Mouse (Mus musculus): ENCODE data around the gene Gm49320. TPM values are rescaled to one million over a fixed set of nuclear protein-coding genes. Genes with fewer than 3 reads are reported as not detected.
"Not testable (repeated sequence)": the region's sequence is repeated elsewhere in the genome, so short reads cannot be mapped to it uniquely, and the experiment has no call there.

The Gm49320 gene
- polyA plus RNA-seq, 1 experiment from 2014 or later = 0.73 TPM

DNA sequence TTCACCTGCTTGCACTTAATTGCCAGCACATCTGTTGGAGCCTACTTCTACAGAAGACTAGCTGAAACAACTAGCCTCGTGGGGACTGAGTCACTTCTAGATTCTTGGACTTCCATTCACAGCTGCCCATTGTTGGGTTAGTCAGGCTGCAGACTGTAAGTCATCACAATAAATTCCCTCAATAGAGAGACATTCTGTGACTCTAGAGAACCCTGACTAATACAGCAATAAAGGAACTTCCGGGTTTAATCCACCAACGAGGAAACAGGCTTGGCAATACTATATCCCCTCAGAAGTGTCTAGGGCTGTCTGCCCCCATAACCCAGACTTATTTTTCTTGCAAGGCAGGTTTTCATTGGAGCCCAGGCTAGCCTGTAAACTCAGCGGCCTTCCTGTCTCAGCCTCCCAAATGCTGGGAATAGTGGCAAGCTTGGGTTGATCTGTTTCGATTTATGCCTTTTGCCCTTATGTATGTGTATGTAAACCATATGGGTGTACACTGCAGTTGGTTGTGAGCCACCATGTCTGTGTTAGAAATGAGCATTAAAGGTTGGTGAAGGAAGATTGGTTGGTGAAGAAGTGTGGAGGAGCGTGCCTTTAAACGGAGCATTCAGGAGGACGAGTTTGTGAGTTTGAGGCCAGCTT, 13.6 kb downstream of the Gm49320 start:
- no peaks in the 10 kb centered on the region for H3K27me3 ChIP-seq (ENCODE audit: control insufficient read depth, insufficient read depth, low read depth, low read length)
- peak overlapping the region; percentile 84 for H3K4me3 ChIP-seq (ENCODE audit: low read depth, low read length)
- peak overlapping the region; percentile 75 for H3K4me2 ChIP-seq (ENCODE audit: low read length)
- peaks cover 12% of the 10 kb centered on the region for H3K36me3 ChIP-seq (ENCODE audit: control insufficient read depth, insufficient read depth, low read length)
- ATAC-seq = peak; percentile 0; the same call in 1 of the 2 replicates
- peak overlapping the region; percentile 88 for H3K27ac ChIP-seq (ENCODE audit: low read length)
- H3K4me1 ChIP-seq (ENCODE audit: control insufficient read depth, insufficient read depth, low read length) = peaks cover 25% of the 10 kb centered on the region
- WGBS = 43% methylated on average over 8 of the region's 8 CpGs
- H3K9ac ChIP-seq (ENCODE audit: low read depth, low read length) = peak overlapping the region; percentile 87
- H3K9me3 ChIP-seq (replicated peaks; ENCODE audit: control insufficient read depth, low read length, poor library complexity, severe bottlenecking) = no peaks in the 10 kb centered on the region

DNA sequence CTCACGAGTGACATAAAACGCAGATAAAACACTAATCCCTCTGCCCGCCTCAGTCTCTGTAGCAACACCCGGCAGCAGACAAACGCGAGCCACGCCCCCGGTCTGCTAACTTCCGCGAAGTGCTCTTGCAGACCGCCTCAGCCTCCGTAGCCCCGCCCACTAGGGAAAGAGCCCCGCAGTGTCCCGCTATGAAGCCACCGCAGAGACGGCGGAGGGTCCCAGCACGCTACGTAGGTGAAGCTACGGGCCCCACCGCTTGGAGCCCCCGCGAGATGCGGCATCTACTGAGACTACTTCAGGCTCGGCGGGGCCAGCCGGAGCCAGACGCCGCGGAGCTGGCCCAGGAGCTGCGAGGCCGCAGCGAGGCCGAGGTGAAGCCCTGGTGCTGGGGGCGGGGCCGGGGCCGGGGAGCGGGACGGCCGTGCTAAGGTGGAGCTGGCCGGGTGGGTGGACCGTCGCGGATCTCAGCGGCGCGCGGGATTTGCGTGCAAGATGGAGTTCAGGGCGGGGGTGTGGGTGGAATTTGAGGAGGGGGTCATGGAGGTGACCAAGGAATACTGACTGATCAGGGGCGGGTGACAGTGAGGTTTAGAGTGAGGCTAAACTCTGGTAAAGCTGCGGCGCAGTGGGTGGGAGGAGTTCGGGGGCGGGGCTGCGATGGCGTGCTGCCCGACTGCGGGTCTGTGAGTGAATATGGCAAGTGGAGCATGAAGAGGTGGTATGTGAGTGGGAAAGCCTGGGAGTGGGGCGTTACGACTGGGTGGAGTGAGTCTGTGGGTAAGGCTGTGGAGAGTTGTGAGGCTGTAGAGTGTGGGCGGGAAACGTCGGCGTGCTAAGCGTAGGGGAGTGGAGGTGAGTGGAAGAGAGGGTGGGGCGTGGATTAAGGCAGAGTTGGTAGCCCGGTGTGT, 14.5 kb downstream of the Gm49320 start, which contains the start of gene Snapc2:
Snapc2 (plus strand) TSS at position 147 of the 908 bp plus-strand sequence.
- peaks cover 11% of the 10 kb centered on the region for H3K36me3 ChIP-seq (ENCODE audit: control insufficient read depth, insufficient read depth, low read length)
- H3K9me3 ChIP-seq (replicated peaks; ENCODE audit: control insufficient read depth, low read length, poor library complexity, severe bottlenecking) = no peaks in the 10 kb centered on the region
- no peaks in the 10 kb centered on the region for H3K27me3 ChIP-seq (ENCODE audit: control insufficient read depth, insufficient read depth, low read depth, low read length)
- H3K27ac ChIP-seq (ENCODE audit: low read length) = peak within 1 kb of the TSS; percentile 88
- peak within 1 kb of the TSS; percentile 75 for H3K4me2 ChIP-seq (ENCODE audit: low read length)
- H3K4me3 ChIP-seq (ENCODE audit: low read depth, low read length) = peak within 1 kb of the TSS; percentile 84
- peak within 1 kb of the TSS; percentile 87 for H3K9ac ChIP-seq (ENCODE audit: low read depth, low read length)
- WGBS = under 1% methylated on average over 69 of the region's 69 CpGs
- peak; percentile 90 for ATAC-seq
- peaks cover 32% of the 10 kb centered on the region for H3K4me1 ChIP-seq (ENCODE audit: control insufficient read depth, insufficient read depth, low read length)

DNA sequence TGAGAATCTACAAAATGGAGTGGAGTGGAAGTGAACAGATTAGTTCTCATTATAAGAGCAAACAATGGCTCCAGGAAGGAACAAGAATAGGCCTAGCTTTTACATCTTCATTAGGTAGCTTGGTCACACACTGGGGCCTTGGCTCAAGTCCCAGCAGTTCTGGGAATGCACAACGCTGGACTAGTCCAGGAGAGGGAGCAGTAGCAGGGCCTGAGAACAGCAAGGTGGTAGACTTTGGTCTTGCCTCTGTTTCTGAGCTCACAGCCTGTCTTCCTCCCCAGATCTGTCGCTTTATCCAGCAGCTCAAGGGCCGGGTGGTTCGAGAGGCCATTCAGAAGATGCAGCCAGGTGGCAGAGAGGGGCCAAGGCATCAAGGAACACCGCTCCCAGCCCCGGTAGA, 15.3 kb downstream of the Gm49320 start:
- Histone ChIP-seq H3K36me3 (ENCODE audit: control insufficient read depth, insufficient read depth, low read length) (peaks cover 8% of the 10 kb centered on the region; the same call in 1 of the 2 replicates), H3K4me2 (ENCODE audit: low read length) (peak overlapping the region; percentile 75), H3K4me1 (ENCODE audit: control insufficient read depth, insufficient read depth, low read length) (peaks cover 32% of the 10 kb centered on the region), H3K9ac (ENCODE audit: low read depth, low read length) (peak overlapping the region; percentile 15; the same call in 1 of the 2 replicates), H3K27me3 (ENCODE audit: control insufficient read depth, insufficient read depth, low read depth, low read length) (no peaks in the 10 kb centered on the region), H3K27ac (ENCODE audit: low read length) (peak overlapping the region; percentile 88), H3K4me3 (ENCODE audit: low read depth, low read length) (peak overlapping the region; percentile 84), H3K9me3 (replicated peaks; ENCODE audit: control insufficient read depth, low read length, poor library complexity, severe bottlenecking) (no peaks in the 10 kb centered on the region)
- ATAC-seq = no peak
- 50% methylated on average over 6 of the region's 6 CpGs for WGBS

DNA sequence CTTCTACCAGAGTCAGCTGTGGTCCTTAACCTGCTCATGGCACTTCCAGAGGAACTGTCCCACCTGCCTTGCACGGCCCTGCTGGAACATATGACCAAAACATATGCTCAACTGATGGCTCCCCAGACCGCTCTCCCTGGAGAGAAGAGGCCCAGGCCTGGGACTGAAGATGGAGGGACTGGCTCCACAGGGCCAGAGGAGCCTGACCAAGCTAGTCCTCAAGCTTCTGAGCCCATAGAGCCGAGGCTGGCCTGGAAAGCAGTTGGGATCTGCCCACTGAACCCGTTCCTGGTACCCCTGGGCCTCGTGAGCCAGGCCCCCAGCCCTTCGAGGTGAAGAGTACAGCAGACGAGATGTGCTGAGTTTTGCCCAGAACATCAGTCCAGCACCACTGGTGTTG, 16.8 kb downstream of the Gm49320 start:
- H3K36me3 ChIP-seq (ENCODE audit: control insufficient read depth, insufficient read depth, low read length) = peaks cover 10% of the 10 kb centered on the region; the same call in 1 of the 2 replicates
- not testable (repeated sequence) for H3K4me2 ChIP-seq (ENCODE audit: low read length); H3K9ac ChIP-seq (ENCODE audit: low read depth, low read length); H3K9me3 ChIP-seq (replicated peaks; ENCODE audit: control insufficient read depth, low read length, poor library complexity, severe bottlenecking); H3K4me3 ChIP-seq (ENCODE audit: low read depth, low read length); H3K27ac ChIP-seq (ENCODE audit: low read length); ATAC-seq; H3K27me3 ChIP-seq (ENCODE audit: control insufficient read depth, insufficient read depth, low read depth, low read length)
- 89% methylated on average over 7 of the region's 7 CpGs for WGBS
- peaks cover 40% of the 10 kb centered on the region for H3K4me1 ChIP-seq (ENCODE audit: control insufficient read depth, insufficient read depth, low read length)

- 54% methylated on average over 4 of the region's 4 CpGs for WGBS
- Histone ChIP-seq H3K9ac (ENCODE audit: low read depth, low read length) (peak overlapping the region; percentile 96), H3K9me3 (replicated peaks; ENCODE audit: control insufficient read depth, low read length, poor library complexity, severe bottlenecking) (no peaks in the 10 kb centered on the region), H3K27ac (ENCODE audit: low read length) (peak overlapping the region; percentile 97), H3K4me1 (ENCODE audit: control insufficient read depth, insufficient read depth, low read length) (peaks cover 40% of the 10 kb centered on the region), H3K4me2 (ENCODE audit: low read length) (peak overlapping the region; percentile 73), H3K36me3 (ENCODE audit: control insufficient read depth, insufficient read depth, low read length) (peaks cover 10% of the 10 kb centered on the region; the same call in 1 of the 2 replicates), H3K4me3 (ENCODE audit: low read depth, low read length) (peak overlapping the region; percentile 87), H3K27me3 (ENCODE audit: control insufficient read depth, insufficient read depth, low read depth, low read length) (no peaks in the 10 kb centered on the region)
- ATAC-seq = no peak
These were observed 18.2 kb downstream of the Gm49320 start for GRCm38 (mm10) chr8:4256911-4257310.

- no peak for ATAC-seq
- 58% methylated on average over 4 of the region's 4 CpGs for WGBS
- H3K4me3 ChIP-seq (ENCODE audit: low read depth, low read length) = peak overlapping the region; percentile 87
- H3K9me3 ChIP-seq (replicated peaks; ENCODE audit: control insufficient read depth, low read length, poor library complexity, severe bottlenecking) = no peaks in the 10 kb centered on the region
- peak overlapping the region; percentile 96 for H3K9ac ChIP-seq (ENCODE audit: low read depth, low read length)
- H3K27me3 ChIP-seq (ENCODE audit: control insufficient read depth, insufficient read depth, low read depth, low read length) = no peaks in the 10 kb centered on the region
- H3K36me3 ChIP-seq (ENCODE audit: control insufficient read depth, insufficient read depth, low read length) = peaks cover 10% of the 10 kb centered on the region; the same call in 1 of the 2 replicates
- H3K4me1 ChIP-seq (ENCODE audit: control insufficient read depth, insufficient read depth, low read length) = peaks cover 39% of the 10 kb centered on the region
- H3K27ac ChIP-seq (ENCODE audit: low read length) = peak overlapping the region; percentile 97
- peak overlapping the region; percentile 73 for H3K4me2 ChIP-seq (ENCODE audit: low read length)
These were observed 18.7 kb downstream of the Gm49320 start for GRCm38 (mm10) chr8:4257350-4257749.

DNA sequence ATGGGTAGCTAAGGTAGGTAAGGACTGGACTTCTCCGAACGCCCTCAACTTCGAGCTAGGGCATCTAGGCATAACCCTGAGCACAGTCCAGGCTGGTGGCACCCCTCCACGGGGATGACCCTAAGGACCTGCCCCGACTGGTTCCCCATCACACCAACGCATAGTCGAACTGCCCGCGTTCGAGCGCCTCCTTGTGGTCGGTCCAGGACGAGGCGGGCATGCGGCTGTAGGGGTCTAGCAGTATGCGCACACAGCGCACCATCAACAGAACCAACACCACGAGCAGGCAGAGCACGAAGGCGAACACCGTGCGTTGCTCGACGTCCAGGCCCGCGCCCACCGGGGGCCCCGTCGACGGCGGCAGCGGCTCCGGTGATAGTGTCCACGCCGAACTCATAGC, 19.6 kb downstream of the Gm49320 start:
- H3K9ac ChIP-seq (ENCODE audit: low read depth, low read length) = peak overlapping the region; percentile 96
- peak overlapping the region; percentile 73 for H3K4me2 ChIP-seq (ENCODE audit: low read length)
- H3K27ac ChIP-seq (ENCODE audit: low read length) = peak overlapping the region; percentile 97
- H3K4me1 ChIP-seq (ENCODE audit: control insufficient read depth, insufficient read depth, low read length) = peaks cover 36% of the 10 kb centered on the region
- ATAC-seq = peak; percentile 66
- no peaks in the 10 kb centered on the region for H3K9me3 ChIP-seq (replicated peaks; ENCODE audit: control insufficient read depth, low read length, poor library complexity, severe bottlenecking)
- 3% methylated on average over 32 of the region's 35 CpGs for WGBS
- peaks cover 10% of the 10 kb centered on the region; the same call in 1 of the 2 replicates for H3K36me3 ChIP-seq (ENCODE audit: control insufficient read depth, insufficient read depth, low read length)
- H3K4me3 ChIP-seq (ENCODE audit: low read depth, low read length) = peak overlapping the region; percentile 87
- H3K27me3 ChIP-seq (ENCODE audit: control insufficient read depth, insufficient read depth, low read depth, low read length) = no peaks in the 10 kb centered on the region

GRCm38 (mm10) chr8:4258678-4259077, 20.0 kb downstream of the Gm49320 start:
- H3K27me3 ChIP-seq (ENCODE audit: control insufficient read depth, insufficient read depth, low read depth, low read length) = no peaks in the 10 kb centered on the region
- peak overlapping the region; percentile 87 for H3K4me3 ChIP-seq (ENCODE audit: low read depth, low read length)
- peaks cover 34% of the 10 kb centered on the region for H3K4me1 ChIP-seq (ENCODE audit: control insufficient read depth, insufficient read depth, low read length)
- peak overlapping the region; percentile 96 for H3K9ac ChIP-seq (ENCODE audit: low read depth, low read length)
- peak overlapping the region; percentile 97 for H3K27ac ChIP-seq (ENCODE audit: low read length)
- H3K4me2 ChIP-seq (ENCODE audit: low read length) = peak overlapping the region; percentile 73
- peaks cover 10% of the 10 kb centered on the region; the same call in 1 of the 2 replicates for H3K36me3 ChIP-seq (ENCODE audit: control insufficient read depth, insufficient read depth, low read length)
- no peaks in the 10 kb centered on the region for H3K9me3 ChIP-seq (replicated peaks; ENCODE audit: control insufficient read depth, low read length, poor library complexity, severe bottlenecking)
- peak; percentile 77 for ATAC-seq
- WGBS = 0% methylated on average over 32 of the region's 32 CpGs

Measured in midbrain, embryonic 16.5 days (tissue).